Mouse (Mus musculus) frontal cortex, postnatal 25 days (tissue): ENCODE data around the gene Pogz.
"Not testable (repeated sequence)": the region's sequence is repeated elsewhere in the genome, so short reads cannot be mapped to it uniquely, and the experiment has no call there.

Source experiments
- DNase-seq, 2 experiments: peaks; one replicate each; pipeline ENCODE4 v3.0.0; 2022; ENCODE audit warnings: low spot score in 2 of 2

The Pogz gene

GRCm38 (mm10) chr3:94915903-94916741 lies 78.8 kb downstream of the Pogz start:
- DNase-seq, result no peak

GRCm38 (mm10) chr3:94917816-94918361 lies 80.5 kb downstream of the Pogz start:
- peak in 1 of 2 experiments; percentile 19 for DNase-seq

- DNase-seq, result no peak
Observed at GRCm38 (mm10) chr3:94918845-94919244, 81.5 kb downstream of the Pogz start.

DNA sequence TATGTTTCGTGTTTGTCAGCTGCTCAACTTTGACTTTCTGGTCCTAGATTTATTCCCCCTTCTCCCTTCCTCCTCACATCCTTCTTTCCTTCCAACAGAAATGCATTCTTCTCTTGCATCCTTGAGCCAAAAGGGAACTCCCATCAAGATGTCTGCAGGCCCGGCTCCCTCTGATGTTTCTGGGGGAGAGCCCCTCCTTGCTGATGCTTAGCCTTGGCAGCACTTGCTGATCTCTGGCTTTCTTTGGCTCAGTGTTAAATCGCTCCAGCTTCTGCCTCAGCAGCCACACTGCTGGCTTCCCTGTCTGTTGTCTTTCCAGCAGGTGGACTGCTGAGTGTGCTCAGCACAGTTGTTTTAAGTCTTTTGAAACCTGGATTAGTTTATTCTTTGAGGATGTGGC lies 83.7 kb downstream of the Pogz start:
- DNase-seq, result no peak

GRCm38 (mm10) chr3:94922333-94922732 lies 85.0 kb downstream of the Pogz start:
- no peak for DNase-seq

DNA sequence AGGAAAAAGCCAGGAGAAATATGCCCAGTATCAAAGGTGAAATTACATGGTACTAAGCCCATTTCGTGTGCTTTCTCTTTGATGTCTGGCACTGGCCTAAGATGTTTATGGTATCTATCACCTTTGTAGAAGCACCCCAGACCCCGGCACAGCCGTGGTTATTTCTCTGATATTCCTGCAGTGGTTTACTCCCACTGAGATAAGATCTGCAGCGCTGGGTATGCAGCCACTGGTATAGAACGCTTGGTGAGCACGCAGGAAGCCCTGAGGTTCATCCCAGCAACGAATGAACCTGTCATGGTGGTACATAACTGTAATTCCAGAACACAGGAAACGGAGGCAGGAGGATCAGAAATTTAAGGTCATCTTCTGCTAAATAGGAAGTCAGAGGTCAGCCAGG lies 87.3 kb downstream of the Pogz start:
- DNase-seq, result no peak

GRCm38 (mm10) chr3:94926301-94926736 lies 89.0 kb downstream of the Pogz start:
- DNase-seq, result not testable (repeated sequence)

DNA sequence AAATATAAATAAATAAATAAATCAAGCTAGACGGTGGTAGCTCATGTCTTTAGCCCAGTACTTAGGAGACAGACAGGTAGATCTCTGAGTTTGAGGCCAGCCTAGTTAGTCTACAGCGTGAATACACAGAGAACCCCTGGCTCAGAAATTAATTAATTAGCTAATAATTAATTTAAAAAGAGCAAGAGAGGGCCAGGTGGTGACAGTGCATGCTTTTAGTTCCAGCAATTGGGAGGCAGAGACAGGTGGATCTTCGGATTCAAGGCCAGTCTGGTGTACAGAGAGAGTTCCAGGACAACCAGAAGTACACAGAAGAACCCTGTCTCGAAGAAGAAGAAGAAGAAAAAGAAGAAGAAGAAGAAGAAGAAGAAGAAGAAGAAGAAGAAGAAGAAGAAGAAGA lies 91.6 kb downstream of the Pogz start:
- DNase-seq, result not testable (repeated sequence)

DNA sequence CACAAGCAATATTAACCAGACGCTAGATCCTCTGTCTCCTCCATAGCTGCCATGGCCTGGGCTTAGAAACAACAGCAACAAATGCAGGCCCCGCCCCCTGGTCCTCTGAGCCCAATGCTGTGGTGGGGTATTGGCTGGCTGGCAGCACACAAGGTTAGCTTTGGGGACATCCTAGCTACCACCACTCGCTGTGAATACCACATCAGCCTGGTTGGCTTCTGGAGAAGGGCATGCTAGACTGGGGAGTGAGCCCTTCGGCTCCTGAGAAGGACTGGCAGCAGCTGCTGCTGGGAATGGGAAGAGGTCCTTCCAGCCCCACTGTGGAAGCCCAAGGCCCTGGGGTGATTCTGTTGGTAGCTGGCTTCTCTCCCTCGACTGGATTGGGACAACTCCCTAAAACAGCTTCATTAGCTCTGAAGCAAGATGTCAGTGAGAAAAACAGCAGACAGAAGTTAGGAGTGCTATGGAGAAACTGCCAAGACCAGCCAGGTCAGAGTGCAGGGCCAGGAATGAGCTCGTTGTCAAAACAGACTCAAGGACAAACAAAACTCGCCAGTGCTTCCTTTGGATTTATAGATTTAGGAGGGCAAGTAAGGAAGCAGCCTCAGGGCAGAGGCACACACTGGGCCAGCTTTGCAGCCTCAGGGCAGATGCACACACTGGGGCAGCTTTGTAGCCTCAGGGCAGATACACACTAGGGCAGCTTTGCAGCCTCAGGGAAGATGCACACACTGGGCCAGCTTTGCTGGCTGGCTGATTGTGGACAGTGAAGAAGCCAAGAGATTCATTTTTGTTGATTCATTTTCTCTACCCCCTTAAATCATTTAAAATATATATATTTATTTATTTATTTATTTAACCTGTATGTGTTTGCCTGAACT lies 93.3 kb downstream of the Pogz start:
- DNase-seq, result not testable (repeated sequence)

- not testable (repeated sequence) for DNase-seq
Observed at GRCm38 (mm10) chr3:94931427-94932082, 94.2 kb downstream of the Pogz start.
